Mouse (Mus musculus) CD4-positive, CD25-positive, alpha-beta regulatory T cell, adult 4 months (primary cell): ENCODE data around the gene Ell. TPM values are rescaled to one million over a fixed set of nuclear protein-coding genes. Genes with fewer than 3 reads are reported as not detected.
A peak's percentile ranks its signal among the peaks of the same experiment; 100 is the strongest.

ENCODE experiments used
- ATAC-seq: one replicate; pipeline ENCODE4 v1.8.0; 2017
- polyA plus RNA-seq, 2 experiments: library from polyadenylated mRNA; unstranded; fragments of 100-300 nt; shearing (Covaris generic); gene quantifications; one replicate each; pipeline ENCODE4 v1.2.1; 2017

Gene Ell
- polyA plus RNA-seq, result 10 to 100 TPM; 41.4 to 50.4 TPM

DNA sequence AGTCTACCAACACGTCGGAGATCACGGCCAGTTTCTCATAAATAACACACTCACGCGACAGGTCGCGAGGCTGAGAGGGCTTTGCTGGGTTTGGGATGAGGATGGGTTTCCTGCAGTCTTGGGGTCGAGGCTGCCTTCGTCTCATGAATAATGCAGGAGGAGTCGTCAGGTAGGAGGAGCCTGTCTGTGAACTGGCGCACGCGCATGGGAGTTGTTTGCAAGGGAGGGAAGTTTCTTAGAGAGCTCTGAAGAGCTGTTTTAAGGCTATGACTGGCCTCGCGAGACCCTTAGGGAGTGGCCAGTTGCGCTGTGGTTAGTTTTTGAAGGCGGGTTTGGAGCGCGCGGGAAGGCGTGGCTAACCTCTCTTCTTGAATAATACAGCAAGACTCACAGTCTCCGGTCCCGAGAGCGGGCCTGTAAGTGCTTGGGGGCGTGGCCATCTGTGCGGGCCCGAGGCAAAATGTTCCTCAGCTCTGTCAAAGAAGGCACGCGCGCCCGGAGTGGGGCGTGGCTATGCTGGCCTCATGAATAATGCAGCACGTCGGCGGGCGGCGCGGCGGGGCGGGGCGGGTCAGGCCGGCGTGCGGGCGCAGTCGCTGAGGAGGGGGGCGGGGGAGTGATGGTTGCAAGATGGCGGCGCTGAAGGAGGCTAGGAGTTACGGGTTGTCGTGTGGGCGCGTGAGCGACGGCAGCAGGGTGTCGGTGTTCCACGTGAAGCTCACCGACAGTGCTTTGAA lies at the start of gene Ell:
Gene Ell, plus strand, starts transcription at position 381 of the 737 bp plus-strand sequence.
- peak; percentile 78 for ATAC-seq

GRCm38 (mm10) chr8:70489576-70489975 lies 49.7 kb upstream of the Ell start:
- no peak for ATAC-seq

DNA sequence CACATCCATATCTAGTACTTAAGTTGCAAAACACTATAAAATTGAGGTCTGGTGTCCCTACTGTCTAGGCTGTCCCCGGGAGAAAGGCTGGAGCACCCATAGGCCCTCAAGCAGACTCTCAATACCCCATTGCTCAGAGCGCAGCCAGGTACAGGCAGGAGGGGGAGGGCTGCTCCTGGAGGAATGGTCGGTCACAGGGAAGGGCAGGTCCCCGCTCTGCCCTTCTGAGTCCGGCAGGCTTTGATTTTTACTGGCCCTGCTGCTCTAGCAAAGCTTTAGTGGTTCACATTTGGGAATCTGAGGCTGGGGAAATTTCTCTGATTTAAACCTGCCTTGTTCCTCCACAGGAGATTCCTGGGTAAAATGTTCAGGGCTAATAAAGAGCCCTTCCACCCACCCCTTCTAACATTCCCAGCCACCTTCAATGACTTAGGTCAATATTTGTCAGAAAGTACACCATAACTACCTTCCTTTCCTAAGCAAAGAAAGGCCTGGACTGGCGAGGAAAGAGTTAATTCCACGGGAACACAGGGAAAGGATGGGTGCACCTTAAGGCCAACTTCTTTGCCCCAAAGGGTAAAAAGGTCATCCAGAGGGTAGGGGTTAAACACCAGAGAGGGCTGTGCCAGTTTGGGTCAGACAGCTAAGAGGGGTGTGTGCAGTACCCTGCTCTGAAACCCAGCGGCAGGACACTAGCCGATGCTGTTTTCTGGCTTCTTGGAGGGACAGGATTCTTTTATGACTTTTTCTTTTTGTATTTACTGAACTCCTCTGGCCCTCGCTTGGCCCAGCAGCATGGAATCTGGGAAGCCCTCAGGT lies 49.0 kb upstream of the Ell start:
- ATAC-seq, result no peak

GRCm38 (mm10) chr8:70490880-70491495 lies 48.3 kb upstream of the Ell start:
- ATAC-seq, result no peak

DNA sequence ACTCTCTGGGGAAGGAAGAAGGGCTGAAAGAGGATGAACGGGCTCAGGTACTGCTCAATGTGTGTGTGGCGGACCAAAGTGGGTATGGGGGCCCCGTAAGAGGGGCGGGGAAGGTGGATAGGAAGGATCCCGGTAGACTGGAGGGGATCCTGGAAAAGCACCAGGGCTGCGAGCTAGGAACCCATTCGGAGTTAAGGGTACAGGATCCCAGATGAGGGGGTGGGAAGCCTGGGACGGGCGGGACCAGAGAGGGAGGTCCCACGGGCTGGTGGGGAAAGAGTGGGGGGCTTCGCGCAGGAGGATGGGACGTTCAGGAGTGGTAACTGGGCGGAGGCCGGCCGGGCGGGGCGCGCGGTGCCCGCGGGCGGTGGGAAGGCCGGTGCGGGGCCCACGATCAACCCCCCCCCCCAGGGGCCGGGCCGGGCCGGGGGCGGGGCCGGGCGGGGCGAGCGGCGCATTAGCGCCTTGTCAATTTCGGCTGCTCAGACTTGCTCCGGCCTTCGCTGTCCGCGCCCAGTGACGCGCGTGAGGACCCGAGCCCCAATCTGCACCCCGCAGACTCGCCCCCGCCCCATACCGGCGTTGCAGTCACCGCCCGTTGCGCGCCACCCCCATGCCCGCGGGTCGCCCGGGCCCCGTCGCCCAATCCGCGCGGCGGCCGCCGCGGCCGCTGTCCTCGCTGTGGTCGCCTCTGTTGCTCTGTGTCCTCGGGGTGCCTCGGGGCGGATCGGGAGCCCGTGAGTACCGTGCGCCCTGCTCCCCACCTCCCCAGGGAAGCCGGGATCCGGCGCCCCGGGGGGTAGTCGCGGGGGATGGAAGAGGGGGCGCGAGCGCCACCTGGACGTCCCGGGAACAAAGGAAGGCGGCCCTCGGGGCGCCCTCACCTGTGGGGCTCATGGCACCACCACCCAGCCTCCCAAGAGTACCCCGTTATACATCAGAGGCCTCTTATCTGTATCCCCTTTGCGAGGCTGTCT lies 46.3 kb upstream of the Ell start, which contains the start of gene Crlf1:
Gene Crlf1, plus strand, starts transcription at position 495 of the 977 bp plus-strand sequence.
- ATAC-seq, result no peak

DNA sequence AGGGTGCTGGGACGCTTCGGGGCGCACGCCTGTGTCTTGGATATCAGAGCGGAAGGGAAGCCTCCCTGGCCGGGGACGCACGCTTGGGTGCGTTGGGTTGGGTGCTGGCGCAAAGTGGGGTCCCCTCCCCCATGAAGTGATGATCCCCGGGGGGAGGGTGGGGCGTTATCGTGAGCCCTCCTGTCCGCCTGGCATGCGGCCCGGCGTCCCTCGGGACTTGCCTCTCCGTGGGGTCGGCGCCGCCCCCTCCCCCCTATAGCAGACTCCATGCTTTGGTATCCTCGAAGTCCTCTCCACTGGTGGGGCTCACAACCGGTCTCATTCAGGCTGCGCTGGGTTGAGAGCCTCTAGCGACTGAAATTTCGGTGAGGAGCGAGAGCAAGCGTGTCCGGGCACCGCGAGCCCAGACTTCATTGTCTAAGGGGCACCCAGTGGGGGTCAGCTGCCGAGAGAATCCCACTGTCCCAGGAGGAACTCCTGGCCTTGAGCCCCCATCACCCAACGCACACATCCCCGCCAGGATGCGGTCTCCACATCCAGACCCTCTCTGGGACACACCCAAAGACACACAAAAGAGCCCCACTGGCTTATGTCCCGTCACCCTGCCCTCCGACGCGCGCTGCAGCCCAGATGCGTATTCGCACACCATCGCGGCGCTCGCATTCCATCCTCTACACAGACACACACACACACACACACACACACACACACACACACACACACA lies 45.4 kb upstream of the Ell start:
- ATAC-seq, result no peak

DNA sequence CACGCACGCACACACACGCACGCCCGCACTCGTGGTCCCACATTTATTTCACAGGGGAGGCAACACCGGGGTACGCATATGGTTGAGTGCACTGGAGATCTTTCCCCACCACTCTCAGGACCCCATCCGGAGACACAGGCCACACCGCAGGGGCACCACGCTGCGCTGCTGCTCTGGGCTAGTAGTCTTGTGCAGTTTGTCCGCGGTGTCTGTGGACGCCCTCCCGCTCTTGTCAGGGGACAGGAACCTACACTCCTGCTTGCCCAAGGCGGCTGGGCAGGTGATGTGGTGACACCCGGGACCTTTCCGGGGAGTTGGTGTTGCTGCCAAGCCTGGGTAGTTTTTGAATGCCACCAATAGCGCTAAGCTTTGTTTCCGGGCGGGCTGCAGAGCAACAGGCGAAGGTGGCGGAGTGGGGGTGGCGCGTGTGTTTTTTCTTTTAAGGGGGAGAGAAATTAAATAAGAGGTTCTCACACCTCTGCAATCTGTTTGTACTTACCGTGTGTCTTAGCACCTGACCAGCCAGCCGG lies 44.8 kb upstream of the Ell start:
- no peak for ATAC-seq

DNA sequence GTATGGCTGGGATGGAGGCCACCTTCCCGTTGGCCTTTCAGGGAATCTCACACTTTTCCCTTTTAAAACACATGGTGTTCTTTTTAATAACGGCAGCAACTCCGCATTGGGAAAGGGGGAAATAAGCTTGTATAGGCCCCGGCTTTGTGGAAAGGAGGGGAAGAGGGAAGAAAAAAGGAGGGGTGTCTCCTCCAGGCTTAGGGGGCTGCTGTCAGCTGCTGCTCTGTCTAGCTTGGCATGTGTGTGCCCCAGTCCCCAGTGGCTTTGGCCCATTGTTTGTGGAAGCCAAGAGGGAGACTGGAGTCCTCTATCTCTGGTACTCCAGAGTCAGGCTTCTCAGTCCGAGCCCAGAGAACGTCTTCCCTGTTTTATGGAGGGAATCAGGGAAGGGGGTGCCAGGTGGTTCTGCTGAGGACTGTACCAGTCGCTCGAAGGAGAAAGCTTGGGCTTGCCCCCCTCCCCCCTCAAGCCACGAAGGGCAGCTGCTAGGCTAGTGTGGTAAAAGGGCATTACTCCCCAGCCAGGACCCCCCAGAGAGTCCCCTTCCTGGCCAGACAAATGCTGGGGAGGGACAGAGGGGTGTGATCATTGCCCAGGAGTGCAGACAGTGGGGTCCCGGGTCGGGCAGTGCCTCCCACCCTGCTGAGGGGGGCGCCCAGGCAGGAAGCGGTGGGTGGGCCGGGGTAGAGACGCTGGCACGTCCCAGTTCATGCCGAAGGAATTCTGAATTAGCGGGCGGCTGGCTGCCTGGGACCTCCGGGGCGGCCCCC lies 44.1 kb upstream of the Ell start:
- ATAC-seq, result no peak

- ATAC-seq, result no peak
Observed at GRCm38 (mm10) chr8:70495771-70496062, 43.5 kb upstream of the Ell start.

- ATAC-seq, result peak; percentile 37
Observed at GRCm38 (mm10) chr8:70500386-70501301, 38.6 kb upstream of the Ell start.

DNA sequence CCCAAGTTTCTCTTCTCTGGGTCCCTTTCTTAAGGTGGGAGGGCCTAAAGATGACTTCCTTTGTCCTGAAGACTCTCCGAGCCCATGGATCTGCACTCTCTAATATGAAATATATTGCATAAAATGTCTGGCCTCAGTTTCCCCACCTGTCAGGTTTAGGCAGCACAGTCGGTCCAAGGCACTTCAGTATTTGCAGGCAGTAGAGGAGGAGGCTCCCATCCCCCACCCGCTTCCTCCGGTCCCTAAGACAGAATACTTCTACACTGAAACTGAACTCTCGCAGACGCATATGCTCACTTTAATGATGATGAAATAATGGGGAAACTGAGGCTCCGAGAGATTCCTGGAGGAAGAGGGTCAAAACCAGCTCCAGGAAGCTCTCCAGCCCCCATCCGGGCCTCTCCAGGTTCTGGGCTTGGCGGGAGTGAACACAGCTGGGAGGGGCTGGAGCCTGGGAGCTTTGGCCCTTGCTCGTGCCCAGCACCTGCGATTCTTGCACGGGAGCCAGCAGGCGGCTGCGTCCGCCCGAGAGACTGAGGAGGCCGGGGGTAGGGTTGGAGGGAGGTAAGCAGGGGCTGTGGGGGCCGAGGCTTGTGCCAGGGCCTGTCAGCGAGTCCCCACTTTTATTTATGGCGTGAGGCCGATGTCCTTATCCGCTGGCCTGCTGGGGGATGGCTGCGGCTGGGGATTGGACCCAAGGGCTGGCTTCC lies 37.3 kb upstream of the Ell start:
- no peak for ATAC-seq

GRCm38 (mm10) chr8:70502540-70502939 lies 36.7 kb upstream of the Ell start:
- ATAC-seq, result no peak

DNA sequence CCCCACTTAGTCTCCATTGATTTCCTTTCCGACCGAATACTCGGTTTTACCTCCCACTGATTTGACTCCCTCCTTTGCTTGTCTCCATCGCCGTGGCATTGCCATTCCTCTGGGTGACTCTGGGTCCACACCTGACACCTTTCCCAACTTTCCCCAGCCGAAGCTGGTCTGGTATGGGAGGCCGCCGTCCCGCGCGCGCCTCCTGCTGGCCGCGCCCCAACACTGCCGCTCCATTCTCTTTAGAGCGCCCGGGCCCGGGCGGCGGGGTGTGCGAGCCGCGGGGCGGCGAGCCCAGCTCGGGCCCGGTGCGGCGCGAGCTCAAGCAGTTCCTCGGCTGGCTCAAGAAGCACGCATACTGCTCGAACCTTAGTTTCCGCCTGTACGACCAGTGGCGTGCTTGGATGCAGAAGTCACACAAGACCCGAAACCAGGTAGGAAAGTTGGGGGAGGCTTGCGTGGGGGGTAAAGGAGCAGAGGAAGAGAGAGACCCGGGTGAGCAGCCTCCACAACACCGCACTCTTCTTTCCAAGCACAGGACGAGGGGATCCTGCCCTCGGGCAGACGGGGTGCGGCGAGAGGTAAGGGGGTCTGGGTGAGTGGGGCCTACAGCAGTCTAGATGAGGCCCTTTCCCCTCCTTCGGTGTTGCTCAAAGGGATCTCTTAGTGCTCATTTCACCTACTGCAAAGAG lies 36.1 kb upstream of the Ell start:
- ATAC-seq, result peak; percentile 38

- ATAC-seq, result no peak
Observed at GRCm38 (mm10) chr8:70504291-70504716, 35.0 kb upstream of the Ell start.

DNA sequence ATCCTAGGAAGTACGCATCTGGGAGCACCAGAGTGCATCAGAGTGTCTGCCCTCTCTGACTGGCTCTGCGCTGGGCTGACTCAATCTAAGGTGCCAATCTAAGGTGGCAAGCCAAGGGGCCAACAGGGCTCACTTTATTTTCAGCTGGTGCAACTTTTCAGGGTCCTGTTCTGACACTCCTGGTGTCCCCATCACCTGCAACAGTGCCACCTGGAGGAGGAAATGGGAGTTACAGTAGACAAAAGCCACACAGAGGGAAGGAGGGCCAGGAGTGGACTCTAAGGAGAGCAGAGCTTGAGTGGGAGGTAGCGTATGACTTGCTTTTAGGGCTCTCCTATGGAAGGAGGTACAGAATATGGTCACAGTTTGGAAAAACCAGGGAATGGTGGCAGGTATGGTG lies 34.4 kb upstream of the Ell start:
- ATAC-seq, result no peak

DNA sequence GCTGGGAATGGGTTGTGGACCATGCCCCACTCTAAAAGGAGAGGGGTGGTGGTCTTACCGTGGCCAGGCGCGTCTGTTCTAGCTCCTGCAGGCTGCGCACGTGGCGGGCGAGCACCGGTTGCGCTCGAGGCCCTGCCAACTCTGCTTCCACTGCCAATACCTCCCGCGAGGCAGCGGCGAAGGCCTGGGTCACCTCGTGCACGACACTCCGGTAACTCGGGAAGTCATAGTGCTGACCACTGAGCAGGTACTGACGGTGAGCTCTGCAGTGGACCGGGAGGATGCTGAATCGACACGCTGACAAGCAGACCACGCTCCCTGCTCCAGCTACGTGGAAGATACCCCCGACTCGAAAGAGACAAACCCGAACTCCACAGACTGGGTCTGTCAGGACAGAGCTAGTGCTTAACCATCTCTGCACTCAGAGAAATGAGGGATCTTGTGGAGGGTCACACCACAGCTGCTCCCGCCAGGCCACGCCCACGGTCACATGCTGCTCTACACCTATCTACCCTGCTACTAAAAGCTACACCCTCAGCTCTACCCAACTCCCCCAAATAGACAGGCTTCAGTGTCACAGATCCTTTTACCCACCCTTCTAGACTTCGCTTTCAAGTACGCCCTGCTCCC lies 33.4 kb upstream of the Ell start:
- no peak for ATAC-seq

GRCm38 (mm10) chr8:70506328-70507026 lies 32.8 kb upstream of the Ell start, which contains the start of gene Rex1bd:
Gene Rex1bd (minus strand): TSS chr8:70506752.
- peak; percentile 52 for ATAC-seq
